Mouse (Mus musculus): ENCODE data around the gene Vmn1r185. TPM values are rescaled to one million over a fixed set of nuclear protein-coding genes. Genes with fewer than 3 reads are reported as not detected.

Vmn1r185 gene
- not detected in 2 replicates for polyA plus RNA-seq (2012; rRNA removed; ENCODE audit: low replicate concordance)

GRCm38 (mm10) chr7:26618364-26618763 is at the start of gene Vmn1r185:
Vmn1r185 (minus strand) TSS chr7:26618464.

Other genes with a start within 250 kb of the Vmn1r185 start
- gene Nlrp9c, start 214.8 kb downstream of the Vmn1r185 start, polyA plus RNA-seq (2012; rRNA removed; ENCODE audit: low replicate concordance) = not detected in 2 replicates
- gene Nlrp4a, start 183.4 kb downstream of the Vmn1r185 start, polyA plus RNA-seq (2012; rRNA removed; ENCODE audit: low replicate concordance) = not detected in 2 replicates
- not detected in 2 replicates for gene Nlrp9a, start 83.4 kb downstream of the Vmn1r185 start, polyA plus RNA-seq (2012; rRNA removed; ENCODE audit: low replicate concordance)
- 0.69 TPM in 1 of 2 replicates, not detected in the other for gene Cyp2b23, start 68.0 kb upstream of the Vmn1r185 start, polyA plus RNA-seq (2012; rRNA removed; ENCODE audit: low replicate concordance)
- not detected in 2 replicates for gene Cyp2b19, start 138.7 kb upstream of the Vmn1r185 start, polyA plus RNA-seq (2012; rRNA removed; ENCODE audit: low replicate concordance)
- gene Cyp2g1, start 190.4 kb upstream of the Vmn1r185 start, polyA plus RNA-seq (2012; rRNA removed; ENCODE audit: low replicate concordance) = not detected in 2 replicates
- gene Cyp2a5, start 216.8 kb upstream of the Vmn1r185 start, polyA plus RNA-seq (2012; rRNA removed; ENCODE audit: low replicate concordance) = 0.10 TPM in 1 of 2 replicates, not detected in the other

Data from subcutaneous adipose tissue, adult 2 months (tissue).